Mouse (Mus musculus) liver, postnatal 0 days (tissue): ENCODE results near the gene Tmem135.

Experiments
- CTCF ChIP-seq: sonication (generic); IDR thresholded peaks from 2 replicates; pipeline ENCODE4 v1.5.1; 2016; ENCODE audit warnings: antibody characterized with exemption, low read depth
- EP300 ChIP-seq: IDR thresholded peaks from 2 replicates; pipeline ENCODE4 v1.6.1; 2016; ENCODE audit warnings: antibody characterized with exemption, low read depth, mild to moderate bottlenecking

- TF ChIP-seq CTCF (no peak), EP300 (no peak)
These were observed 220.1 kb downstream of the Tmem135 start for GRCm38 (mm10) chr7:89183928-89184327.
